Mouse (Mus musculus): Measurements from ENCODE around the gene Nrde2. TPM values are rescaled to one million over a fixed set of nuclear protein-coding genes. Genes with fewer than 3 reads are reported as not detected.

Nrde2 gene
- polyA plus RNA-seq (2016; fragmentation: Nextera tagmentation; extraction: Ambion mirVana), result 17.9 and 19.8 TPM in 2 replicates

GRCm38 (mm10) chr12:100159261-100159975 is at the start of gene Nrde2:
Gene Nrde2, minus strand, starts transcription at chr12:100159653.
- Histone ChIP-seq H3K9ac (replicated peaks) (peak within 1 kb of the TSS; percentile 67), H3K4me2 (peak within 1 kb of the TSS; percentile 67), H3K36me3 (peaks cover 8% of the 10 kb centered on the region; the same call in 1 of the 2 replicates), H3K4me1 (replicated peaks) (peaks cover 5% of the 10 kb centered on the region), H3K4me3 (replicated peaks) (peak within 1 kb of the TSS; percentile 53), H3K27me3 (no peaks in the 10 kb centered on the region), H3K9me3 (no peaks in the 10 kb centered on the region), H3K27ac (peak within 1 kb of the TSS; percentile 66)
- WGBS, result under 1% methylated on average over 26 of the region's 26 CpGs
- peak; percentile 98 for ATAC-seq (ENCODE audit: insufficient number of reproducible peaks, insufficient read depth, low FRiP score, low TSS enrichment, low read depth)

- ATAC-seq (ENCODE audit: insufficient number of reproducible peaks, insufficient read depth, low FRiP score, low TSS enrichment, low read depth), result no peak
- Histone ChIP-seq H3K27me3 (no peaks in the 10 kb centered on the region), H3K4me2 (no peak overlapping the region), H3K36me3 (peaks cover 81% of the 10 kb centered on the region), H3K4me3 (replicated peaks) (no peak overlapping the region), H3K4me1 (replicated peaks) (peaks cover 30% of the 10 kb centered on the region), H3K27ac (no peak overlapping the region), H3K9ac (replicated peaks) (no peak overlapping the region), H3K9me3 (no peaks in the 10 kb centered on the region)
- WGBS, result 69% methylated on average over 5 of the region's 5 CpGs
Measured at GRCm38 (mm10) chr12:100206926-100207325, 47.5 kb upstream of the Nrde2 start.

GRCm38 (mm10) chr12:100206521-100206920 is 47.1 kb upstream of the Nrde2 start:
- no peak for ATAC-seq (ENCODE audit: insufficient number of reproducible peaks, insufficient read depth, low FRiP score, low TSS enrichment, low read depth)
- Histone ChIP-seq H3K4me2 (no peak overlapping the region), H3K4me1 (replicated peaks) (peaks cover 32% of the 10 kb centered on the region), H3K27ac (no peak overlapping the region), H3K9ac (replicated peaks) (no peak overlapping the region), H3K36me3 (peaks cover 79% of the 10 kb centered on the region), H3K4me3 (replicated peaks) (no peak overlapping the region), H3K9me3 (no peaks in the 10 kb centered on the region), H3K27me3 (no peaks in the 10 kb centered on the region)
- WGBS, result 85% methylated on average over 3 of the region's 3 CpGs

GRCm38 (mm10) chr12:100205156-100205555 is 45.7 kb upstream of the Nrde2 start:
- no peaks in the 10 kb centered on the region for H3K27me3 ChIP-seq
- H3K4me2 ChIP-seq, result no peak overlapping the region
- no peak overlapping the region for H3K27ac ChIP-seq
- H3K4me3 ChIP-seq (replicated peaks), result no peak overlapping the region
- H3K9me3 ChIP-seq, result no peaks in the 10 kb centered on the region
- peaks cover 40% of the 10 kb centered on the region for H3K4me1 ChIP-seq (replicated peaks)
- H3K9ac ChIP-seq (replicated peaks), result no peak overlapping the region
- peaks cover 76% of the 10 kb centered on the region for H3K36me3 ChIP-seq
- ATAC-seq (ENCODE audit: insufficient number of reproducible peaks, insufficient read depth, low FRiP score, low TSS enrichment, low read depth), result no peak
- WGBS, result 94% methylated on average over 8 of the region's 8 CpGs

- Histone ChIP-seq H3K4me1 (replicated peaks) (peaks cover 43% of the 10 kb centered on the region), H3K27me3 (no peaks in the 10 kb centered on the region), H3K27ac (peak overlapping the region; percentile 77), H3K9ac (replicated peaks) (no peak overlapping the region), H3K4me2 (peak overlapping the region; percentile 17; the same call in 1 of the 2 replicates), H3K36me3 (peaks cover 64% of the 10 kb centered on the region), H3K9me3 (no peaks in the 10 kb centered on the region), H3K4me3 (replicated peaks) (no peak overlapping the region)
- no peak for ATAC-seq (ENCODE audit: insufficient number of reproducible peaks, insufficient read depth, low FRiP score, low TSS enrichment, low read depth)
- 75% methylated on average over 3 of the region's 3 CpGs for WGBS
Measured at GRCm38 (mm10) chr12:100203759-100204158, 44.3 kb upstream of the Nrde2 start.

- no peak overlapping the region for H3K9ac ChIP-seq (replicated peaks)
- ATAC-seq (ENCODE audit: insufficient number of reproducible peaks, insufficient read depth, low FRiP score, low TSS enrichment, low read depth), result no peak
Measured at GRCm38 (mm10) chr12:100201838-100202237, 42.4 kb upstream of the Nrde2 start.

GRCm38 (mm10) chr12:100201363-100201711 is 41.9 kb upstream of the Nrde2 start:
- Histone ChIP-seq H3K9me3 (no peaks in the 10 kb centered on the region), H3K4me1 (replicated peaks) (peaks cover 46% of the 10 kb centered on the region), H3K27ac (no peak overlapping the region), H3K4me2 (peak overlapping the region; percentile 95), H3K27me3 (no peaks in the 10 kb centered on the region), H3K36me3 (peaks cover 40% of the 10 kb centered on the region), H3K9ac (replicated peaks) (peak overlapping the region; percentile 96; the same call in 1 of the 2 replicates), H3K4me3 (replicated peaks) (peak overlapping the region; percentile 99)
- ATAC-seq (ENCODE audit: insufficient number of reproducible peaks, insufficient read depth, low FRiP score, low TSS enrichment, low read depth), result no peak
- 53% methylated on average over 4 of the region's 4 CpGs for WGBS

More at GRCm38 (mm10) chr12:100201838-100202237, 42.4 kb upstream of the Nrde2 start:
- 2% methylated on average over 13 of the region's 13 CpGs for WGBS
- Histone ChIP-seq H3K9me3 (no peaks in the 10 kb centered on the region), H3K4me3 (replicated peaks) (peak overlapping the region; percentile 99), H3K4me2 (peak overlapping the region; percentile 95), H3K27ac (no peak overlapping the region), H3K27me3 (no peaks in the 10 kb centered on the region), H3K4me1 (replicated peaks) (peaks cover 50% of the 10 kb centered on the region), H3K36me3 (peaks cover 45% of the 10 kb centered on the region)

- Histone ChIP-seq H3K9me3 (no peaks in the 10 kb centered on the region), H3K4me2 (peak overlapping the region; percentile 95), H3K9ac (replicated peaks) (peak overlapping the region; percentile 96), H3K36me3 (peaks cover 35% of the 10 kb centered on the region), H3K4me1 (replicated peaks) (peaks cover 46% of the 10 kb centered on the region), H3K27ac (peak overlapping the region; percentile 87), H3K4me3 (replicated peaks) (peak overlapping the region; percentile 99), H3K27me3 (no peaks in the 10 kb centered on the region)
- WGBS, result 7% methylated on average over 29 of the region's 29 CpGs
- ATAC-seq (ENCODE audit: insufficient number of reproducible peaks, insufficient read depth, low FRiP score, low TSS enrichment, low read depth), result no peak
Measured at GRCm38 (mm10) chr12:100200645-100201362, 41.4 kb upstream of the Nrde2 start.

- peak overlapping the region; percentile 87 for H3K27ac ChIP-seq
- H3K27me3 ChIP-seq, result no peaks in the 10 kb centered on the region
- under 1% methylated on average over 64 of the region's 86 CpGs for WGBS
- H3K4me2 ChIP-seq, result peak overlapping the region; percentile 95
- ATAC-seq (ENCODE audit: insufficient number of reproducible peaks, insufficient read depth, low FRiP score, low TSS enrichment, low read depth), result peak; percentile 44
- H3K4me3 ChIP-seq (replicated peaks), result peak overlapping the region; percentile 99
- no peaks in the 10 kb centered on the region for H3K9me3 ChIP-seq
- H3K4me1 ChIP-seq (replicated peaks), result peaks cover 46% of the 10 kb centered on the region
- H3K9ac ChIP-seq (replicated peaks), result peak overlapping the region; percentile 96
- peaks cover 28% of the 10 kb centered on the region for H3K36me3 ChIP-seq
Measured at GRCm38 (mm10) chr12:100199891-100200644, 40.6 kb upstream of the Nrde2 start.

- ATAC-seq (ENCODE audit: insufficient number of reproducible peaks, insufficient read depth, low FRiP score, low TSS enrichment, low read depth), result peak; percentile 85
- Histone ChIP-seq H3K4me1 (replicated peaks) (peaks cover 43% of the 10 kb centered on the region), H3K27ac (peak within 1 kb of the TSS; percentile 87), H3K9ac (replicated peaks) (peak within 1 kb of the TSS; percentile 96), H3K27me3 (no peaks in the 10 kb centered on the region), H3K9me3 (no peaks in the 10 kb centered on the region), H3K4me2 (peak within 1 kb of the TSS; percentile 95), H3K4me3 (replicated peaks) (peak within 1 kb of the TSS; percentile 99), H3K36me3 (peaks cover 18% of the 10 kb centered on the region)
- WGBS, result 1% methylated on average over 56 of the region's 58 CpGs
Measured at GRCm38 (mm10) chr12:100198967-100199660, 39.7 kb upstream of the Nrde2 start, which contains the start of gene Calm1. Gene Calm1, plus strand, starts transcription at chr12:100199435.
